Mouse (Mus musculus) liver, embryonic 14.5 days (tissue): ENCODE measurements around the gene Prtg. TPM values are rescaled to one million over a fixed set of nuclear protein-coding genes. Genes with fewer than 3 reads are reported as not detected.

Experiments used
- ATAC-seq: fragments of 200-750 bp; cut with Nextera tagmentation; 2 replicates; pipeline ENCODE4 v1.8.0; 2017; ENCODE audit warnings: moderate number of reproducible peaks, mild to moderate bottlenecking, moderate library complexity; ENCODE audit not compliant: insufficient read depth
- DNase-seq, 3 experiments: peaks; one replicate each; pipeline ENCODE4 v3.0.0-alpha.2; 2012 to 2013; ENCODE audit warnings: low read depth in 3 of 3, low spot score in 3 of 3
- H3K27ac ChIP-seq: fragments of 300-500 bp; sonication (generic); 2 replicates; pipeline ENCODE4 v1.5.1; 2014; ENCODE audit warnings: moderate library complexity, mild to moderate bottlenecking, control low read depth, inconsistent platforms
- H3K27me3 ChIP-seq: fragments of 300-500 bp; sonication (generic); 2 replicates; pipeline ENCODE4 v1.6.1; 2014; ENCODE audit warnings: mild to moderate bottlenecking, low read length, moderate library complexity; ENCODE audit not compliant: control insufficient read depth, insufficient read depth
- H3K36me3 ChIP-seq: fragments of 300-500 bp; sonication (generic); replicated peaks from 2 replicates; pipeline ENCODE4 v1.6.1; 2014; ENCODE audit warnings: low read depth; ENCODE audit not compliant: control insufficient read depth, insufficient read depth
- H3K4me1 ChIP-seq, 2 experiments: fragments of 200-500 bp in 1 of 2; fragments of 300-500 bp in 1 of 2; sonication (generic) in 1 of 2; replicated peaks; 2 replicates each; pipeline ENCODE4 v1.6.1; 2012 to 2014; ENCODE audit warnings: antibody characterized with exemption in 1 of 2, inconsistent platforms in 1 of 2, low read length in 1 of 2; ENCODE audit not compliant: control insufficient read depth in 2 of 2, insufficient read depth in 2 of 2
- H3K4me2 ChIP-seq: fragments of 300-500 bp; sonication (generic); 2 replicates; pipeline ENCODE4 v1.6.1; 2014; ENCODE audit warnings: low read depth, mild to moderate bottlenecking, control low read depth, moderate library complexity
- H3K4me3 ChIP-seq, 2 experiments: fragments of 200-500 bp in 1 of 2; fragments of 300-500 bp in 1 of 2; sonication (generic) in 1 of 2; 2 replicates each; pipeline ENCODE4 v1.5.1; 2012 to 2014; ENCODE audit warnings: low read depth in 2 of 2, low read length in 2 of 2, mild to moderate bottlenecking in 2 of 2, control low read depth in 1 of 2, inconsistent platforms in 1 of 2, moderate library complexity in 1 of 2; ENCODE audit not compliant: insufficient read depth in 1 of 2
- H3K9ac ChIP-seq: fragments of 300-500 bp; sonication (generic); replicated peaks from 2 replicates; pipeline ENCODE4 v1.6.1; 2014; ENCODE audit warnings: mild to moderate bottlenecking, control low read depth, moderate library complexity
- H3K9me3 ChIP-seq: fragments of 300-500 bp; sonication (generic); 2 replicates; pipeline ENCODE4 v1.6.1; 2016; ENCODE audit warnings: low read length, mixed read lengths; ENCODE audit not compliant: control insufficient read depth
- CTCF ChIP-seq: IDR thresholded peaks from 2 replicates; pipeline ENCODE4 v1.5.1; 2016; ENCODE audit warnings: antibody characterized with exemption, low read depth, control low read depth
- EP300 ChIP-seq: IDR thresholded peaks from 2 replicates; pipeline ENCODE4 v1.6.1; 2016; ENCODE audit warnings: antibody characterized with exemption, low read depth
- WGBS: fragments of 180-500 bp; shearing (Covaris S2); extraction: QIAGEN DNeasy Blood & Tissue Kit; methylation state at CpG from one replicate; pipeline ENCODE4 v1.1.7; 2014; ENCODE audit not compliant: insufficient replicate concordance; 5-methylcytosine and 5-hydroxymethylcytosine counted together
- polyA plus RNA-seq, 2 experiments: library from polyadenylated mRNA; depleted of rRNA in 1 of 2; stranded (reverse) in 1 of 2; unstranded in 1 of 2; fragments of >200 nt; fragmentation: Nextera tagmentation in 1 of 2; extraction: Ambion mirVana in 1 of 2; gene quantifications; 2 replicates each; pipeline versions ENCODE4 v1.2.1 to v1.2.3; 2012 to 2014

Prtg gene
- polyA plus RNA-seq, 2 experiments = 0.03 TPM

GRCm38 (mm10) chr9:72812594-72813570 is 6.2 kb downstream of the Prtg start:
- H3K4me1 ChIP-seq = peaks cover 0 to 5% of the 10 kb centered on the region in 2 experiments; a peak in 2 of 4 replicates
- no peak overlapping the region for H3K9ac ChIP-seq
- no peak overlapping the region for H3K4me3 ChIP-seq
- DNase-seq (no peak), ATAC-seq (no peak)
- no peaks in the 10 kb centered on the region for H3K9me3 ChIP-seq
- 12% methylated on average over 18 of the region's 18 CpGs for WGBS
- TF ChIP-seq EP300 (no peak), CTCF (no peak)
- H3K4me2 ChIP-seq = no peak overlapping the region
- no peak overlapping the region for H3K27ac ChIP-seq
- peaks cover 11% of the 10 kb centered on the region for H3K27me3 ChIP-seq
- no peaks in the 10 kb centered on the region for H3K36me3 ChIP-seq

- H3K27ac ChIP-seq = no peak overlapping the region
- H3K36me3 ChIP-seq = no peaks in the 10 kb centered on the region
- H3K9ac ChIP-seq = no peak overlapping the region
- TF ChIP-seq EP300 (no peak), CTCF (no peak)
- WGBS = 44% methylated on average over 4 of the region's 4 CpGs
- ATAC-seq = no peak
- no peak for DNase-seq
- no peak overlapping the region for H3K4me3 ChIP-seq
- no peaks in the 10 kb centered on the region for H3K9me3 ChIP-seq
- no peaks in the 10 kb centered on the region for H3K4me1 ChIP-seq
- H3K27me3 ChIP-seq = no peaks in the 10 kb centered on the region
- no peak overlapping the region for H3K4me2 ChIP-seq
These were observed 18.8 kb downstream of the Prtg start for GRCm38 (mm10) chr9:72825511-72825910.

GRCm38 (mm10) chr9:72825976-72826375 is 19.3 kb downstream of the Prtg start:
- Histone ChIP-seq H3K9ac (no peak overlapping the region), H3K4me2 (no peak overlapping the region), H3K27ac (no peak overlapping the region), H3K36me3 (no peaks in the 10 kb centered on the region), H3K27me3 (no peaks in the 10 kb centered on the region), H3K9me3 (no peaks in the 10 kb centered on the region), H3K4me1 (no peaks in the 10 kb centered on the region), H3K4me3 (no peak overlapping the region)
- WGBS = 43% methylated on average over 3 of the region's 3 CpGs
- TF ChIP-seq EP300 (no peak), CTCF (no peak)
- ATAC-seq (no peak), DNase-seq (no peak)

GRCm38 (mm10) chr9:72828616-72829257 is 22.1 kb downstream of the Prtg start:
- TF ChIP-seq CTCF = no peak
- no peak for TF ChIP-seq EP300
- no peaks in the 10 kb centered on the region for H3K36me3 ChIP-seq
- ATAC-seq (no peak), DNase-seq (no peak)
- H3K9me3 ChIP-seq = no peaks in the 10 kb centered on the region
- no peak overlapping the region for H3K4me2 ChIP-seq
- no peaks in the 10 kb centered on the region for H3K4me1 ChIP-seq
- no peak overlapping the region for H3K9ac ChIP-seq
- no peak overlapping the region for H3K4me3 ChIP-seq
- WGBS = 46% methylated on average over 5 of the region's 5 CpGs
- no peaks in the 10 kb centered on the region for H3K27me3 ChIP-seq
- no peak overlapping the region for H3K27ac ChIP-seq
